Mouse (Mus musculus) lung, adult 2 months (tissue): ENCODE measurements at regions not wholly inside any gene's neighbourhood (a gene's known extent, or its start where the extent isn't known, plus 50 kb on each side); places are given as distances from the start of the nearest gene placed in this dataset.

Experiments used
- CTCF ChIP-seq: fragments of 200-500 bp; IDR thresholded peaks from 2 replicates; pipeline ENCODE4 v1.5.1; 2011; ENCODE audit warnings: mild to moderate bottlenecking, low read length, control low read depth; ENCODE audit not compliant: insufficient read depth
- POLR2A ChIP-seq: fragments of 200-500 bp; IDR thresholded peaks from 2 replicates; pipeline ENCODE4 v1.6.1; 2011; ENCODE audit warnings: low read depth, mild to moderate bottlenecking, control low read depth, low read length, borderline replicate concordance; ENCODE audit errors: extremely low read depth

DNA sequence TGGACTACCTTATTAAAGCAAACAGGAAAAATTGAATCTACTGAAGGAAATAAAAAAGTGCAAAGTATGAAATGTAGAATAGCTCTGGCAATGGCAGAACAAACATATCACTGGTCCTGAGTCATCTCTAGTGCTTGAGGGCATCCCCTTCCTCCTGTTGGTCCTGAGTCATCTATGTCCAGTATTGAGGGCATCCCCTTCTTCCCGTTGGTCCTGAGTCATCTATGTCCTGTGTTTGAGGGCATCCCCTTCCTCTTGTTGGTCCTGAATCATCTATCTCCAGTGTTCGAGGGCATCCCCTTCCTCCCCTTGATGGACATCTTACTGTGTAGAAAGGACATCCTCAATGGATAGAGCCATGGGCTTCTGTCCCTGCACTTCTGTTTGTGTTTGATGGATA is 294.6 kb upstream of the Slc30a5 start:
- TF ChIP-seq CTCF (no peak), POLR2A (no peak)
